Mouse (Mus musculus): Measurements from ENCODE around the gene Stard9.

GRCm38 (mm10) chr2:120640835-120641234 lies 11.9 kb downstream of the Stard9 start:
- no peak for TF ChIP-seq CTCF (IDR thresholded peaks at IDR 0.05; ENCODE audit: low read depth, low read length)
- no peak for TF ChIP-seq POLR2AphosphoS5 (IDR thresholded peaks at IDR 0.05; ENCODE audit: insufficient replicate concordance, low read depth, low read length)
- no peak for TF ChIP-seq GATA1 (IDR thresholded peaks at IDR 0.05; ENCODE audit: borderline replicate concordance, low read length)
- TF ChIP-seq GATA2 (IDR thresholded peaks at IDR 0.05; ENCODE audit: borderline replicate concordance, low read depth, low read length), result no peak

Data from G1E (cell line).